Mouse (Mus musculus) frontal cortex, adult 2 months (tissue): ENCODE measurements around the gene Slc22a16. TPM values are rescaled to one million over a fixed set of nuclear protein-coding genes. Genes with fewer than 3 reads are reported as not detected.

Experiments used
- DNase-seq, 2 experiments: peaks; one replicate each; pipeline ENCODE4 v3.0.0; 2022; ENCODE audit warnings: low spot score in 1 of 2; ENCODE audit errors: extremely low spot score in 1 of 2
- polyA plus RNA-seq: library from polyadenylated mRNA; depleted of rRNA; stranded (reverse); fragments of >200 nt; gene quantifications from 2 replicates; pipeline ENCODE4 v1.2.3, GENCODE M21; 2012

The Slc22a16 gene
- polyA plus RNA-seq, 1 experiment: not detected

DNA sequence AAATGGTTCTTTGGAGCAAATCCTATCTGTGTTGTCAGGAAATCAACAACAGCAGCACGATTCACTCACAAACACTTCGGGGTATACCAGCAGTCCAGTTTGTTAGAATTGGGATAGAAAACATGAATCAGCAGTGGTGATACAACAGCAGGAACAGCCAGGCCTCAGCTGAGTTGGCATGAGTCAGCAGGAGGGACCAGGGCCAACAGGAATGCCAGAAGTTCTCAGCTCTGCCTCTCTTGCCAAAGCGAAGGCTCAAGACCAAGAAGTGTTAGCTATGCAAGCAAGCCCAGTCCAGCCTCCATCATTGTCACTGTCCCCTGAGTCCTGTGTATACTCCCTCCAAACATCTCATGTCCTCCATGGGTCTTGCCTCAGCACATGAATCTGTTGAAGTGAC lies 27.0 kb downstream of the Slc22a16 start:
- DNase-seq: peak in 1 of 2 experiments; percentile 46

DNA sequence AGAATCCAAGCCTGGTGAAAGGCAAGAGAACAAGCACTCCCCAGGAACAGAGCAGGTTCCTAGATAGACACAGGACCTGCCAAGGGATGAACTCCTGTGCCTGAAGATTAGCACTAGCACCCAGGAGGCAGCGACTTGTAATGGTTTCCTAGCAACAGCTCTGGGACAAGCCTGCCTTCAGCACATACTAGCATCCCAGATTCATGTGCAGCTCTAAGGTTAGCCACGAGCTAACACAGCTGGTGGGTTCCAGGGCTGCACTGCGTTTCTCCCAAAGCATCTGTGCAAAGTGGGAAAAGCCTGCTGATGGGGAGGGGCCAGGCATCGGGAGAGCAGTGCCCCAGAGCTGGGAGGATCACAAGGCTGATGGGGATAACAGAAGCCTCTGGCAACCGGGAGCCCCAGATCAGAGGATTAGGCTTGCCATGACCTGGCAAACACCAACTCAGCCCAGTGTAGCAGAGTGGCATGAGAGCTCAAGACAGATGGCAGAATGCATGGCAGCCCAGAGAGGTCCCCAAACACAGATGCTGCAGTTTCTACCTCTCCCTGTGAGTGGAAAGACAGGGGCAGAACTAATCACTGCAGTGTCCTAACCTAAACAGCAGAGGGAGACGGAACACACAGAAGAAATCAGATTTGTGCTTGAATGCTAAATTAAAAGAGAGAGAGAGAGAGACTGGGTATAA lies 34.7 kb downstream of the Slc22a16 start:
- peak in 1 of 2 experiments; percentile 56 for DNase-seq

DNA sequence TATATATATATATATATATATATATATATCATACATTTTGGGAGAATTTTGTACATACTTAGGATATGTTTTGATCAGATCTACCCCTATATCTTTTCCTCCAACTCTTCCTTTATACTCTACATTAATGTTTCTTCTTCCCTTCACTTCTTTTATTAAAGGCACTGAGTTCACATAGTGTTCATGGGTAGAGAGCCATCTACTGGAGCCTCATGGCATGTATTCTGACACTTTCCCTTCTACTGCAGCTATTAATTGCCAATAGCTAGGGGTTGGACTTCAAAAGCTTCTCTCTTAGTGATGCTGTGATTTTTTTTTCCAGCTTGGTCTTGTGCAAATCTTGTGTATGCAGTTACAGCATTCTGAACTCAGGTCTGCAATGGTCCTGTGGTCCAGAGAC lies 47.8 kb downstream of the Slc22a16 start:
- no peak for DNase-seq

- DNase-seq: peak in 1 of 2 experiments; percentile 18
Measured at GRCm38 (mm10) chr10:40619760-40620159, 49.6 kb downstream of the Slc22a16 start.

GRCm38 (mm10) chr10:40629140-40629539 lies 59.0 kb downstream of the Slc22a16 start:
- peak in 1 of 2 experiments; percentile 63 for DNase-seq

DNA sequence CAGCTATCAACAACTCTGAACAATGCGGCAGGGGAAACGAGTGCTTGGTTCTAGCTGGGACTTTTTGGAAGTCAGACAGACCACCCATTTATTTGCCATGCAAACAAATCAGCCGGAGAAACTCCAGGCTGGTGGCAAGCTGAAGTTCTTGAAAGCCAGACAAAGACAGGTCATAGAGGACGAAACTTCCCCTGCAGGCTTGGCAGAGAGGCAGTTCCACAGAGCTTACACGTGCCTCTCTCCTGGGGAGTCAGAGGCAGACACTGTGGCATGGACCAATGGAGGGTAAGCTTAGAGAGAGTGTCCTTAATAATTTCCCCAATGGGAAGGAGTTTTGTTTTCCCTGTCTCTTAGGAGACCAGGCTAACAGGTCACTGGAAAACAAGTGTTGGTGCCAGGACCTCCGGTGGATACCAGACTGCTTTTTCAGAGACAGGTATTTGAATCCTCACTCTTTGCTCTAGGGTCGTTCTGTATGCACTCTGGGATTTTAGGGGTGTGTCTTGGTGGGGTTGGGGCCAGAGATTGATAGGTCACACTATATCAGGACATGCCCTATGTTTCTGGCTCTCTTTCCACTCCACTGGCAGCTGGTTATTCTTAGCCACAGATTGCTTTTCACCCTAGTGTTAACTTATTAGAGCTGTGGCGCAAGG lies 59.6 kb downstream of the Slc22a16 start, which contains the start of gene Ddo:
Ddo (plus strand) TSS at position 356 of the 656 bp plus-strand sequence.
- peak in 1 of 2 experiments; percentile 53 for DNase-seq

DNA sequence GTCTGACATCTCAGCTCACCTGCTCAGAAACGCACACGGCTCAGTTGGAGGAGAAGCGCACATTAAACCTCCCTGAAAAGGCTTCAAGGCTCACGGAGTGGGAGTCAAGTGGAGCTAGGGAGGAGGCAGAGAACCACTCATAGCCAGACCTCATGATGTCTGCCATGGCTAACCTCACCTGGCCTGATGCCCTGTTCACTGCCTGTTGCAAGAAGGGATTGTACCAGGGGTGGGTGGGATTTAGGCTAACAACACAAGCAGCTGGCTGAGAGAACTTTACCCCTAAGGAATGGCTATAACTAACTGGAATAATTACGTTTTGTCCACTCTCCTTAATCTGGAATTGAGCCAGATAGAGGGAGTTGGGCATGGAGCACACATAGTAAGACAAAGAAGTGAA lies 60.3 kb downstream of the Slc22a16 start:
- no peak for DNase-seq

DNA sequence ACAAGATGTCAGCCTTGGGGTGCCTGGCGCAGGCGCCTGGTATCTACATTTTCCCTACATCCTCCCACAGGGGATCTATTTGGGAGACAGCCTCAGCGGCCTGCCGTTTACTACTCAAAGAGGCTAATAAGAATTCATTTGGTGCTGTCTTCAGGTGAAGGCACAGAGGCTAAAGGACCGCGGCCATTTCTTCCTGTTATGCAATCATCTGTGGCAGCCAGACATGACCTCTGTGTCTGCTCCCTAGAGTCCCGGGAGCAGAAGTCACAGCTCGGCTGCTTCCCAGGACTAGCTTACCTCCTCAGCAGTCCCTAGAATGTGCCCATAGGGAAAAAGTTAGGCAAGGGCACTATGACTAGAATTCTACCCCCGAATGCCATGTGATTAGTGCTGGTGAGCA lies 60.8 kb downstream of the Slc22a16 start:
- DNase-seq: no peak

DNA sequence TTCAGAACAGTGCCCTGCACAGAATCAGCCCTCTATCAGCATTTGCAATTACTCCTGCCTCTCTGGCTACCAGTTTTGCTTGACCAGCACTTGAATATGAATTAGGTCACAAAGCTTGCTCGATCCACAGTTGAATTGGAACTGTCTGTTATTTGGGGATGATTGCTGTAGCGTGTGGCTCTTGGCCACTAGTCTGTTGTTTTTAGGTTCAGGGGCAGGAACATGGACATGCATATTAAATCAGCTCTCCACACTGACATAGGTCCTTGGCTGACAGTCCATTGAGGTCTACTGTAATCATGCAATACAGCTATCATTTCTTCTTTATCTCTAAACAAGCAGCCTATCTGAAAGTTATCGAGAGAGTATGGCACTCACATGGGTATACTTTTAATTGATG lies 62.0 kb downstream of the Slc22a16 start:
- DNase-seq: no peak

DNA sequence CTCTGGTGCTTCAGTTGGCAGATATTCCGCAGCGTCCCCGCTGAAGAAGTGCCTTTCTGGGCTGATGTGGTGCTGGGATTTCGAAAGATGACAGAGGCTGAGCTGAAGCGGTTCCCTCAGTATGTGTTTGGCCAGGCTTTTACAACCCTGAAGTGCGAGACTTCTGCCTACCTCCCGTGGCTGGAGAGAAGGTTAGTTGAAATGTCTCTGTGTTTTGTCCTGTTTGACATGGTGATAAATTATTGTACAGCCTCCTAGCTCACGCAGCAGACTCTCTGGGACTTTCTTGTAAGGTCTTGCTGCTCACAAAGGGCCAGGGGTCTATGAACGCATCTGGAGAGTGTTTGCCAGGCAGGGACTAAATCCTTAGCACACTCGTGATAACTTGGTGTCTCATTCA lies 67.2 kb downstream of the Slc22a16 start:
- DNase-seq: no peak

- DNase-seq: peak; percentile 85
Measured at GRCm38 (mm10) chr10:40638276-40638675, 68.1 kb downstream of the Slc22a16 start.

DNA sequence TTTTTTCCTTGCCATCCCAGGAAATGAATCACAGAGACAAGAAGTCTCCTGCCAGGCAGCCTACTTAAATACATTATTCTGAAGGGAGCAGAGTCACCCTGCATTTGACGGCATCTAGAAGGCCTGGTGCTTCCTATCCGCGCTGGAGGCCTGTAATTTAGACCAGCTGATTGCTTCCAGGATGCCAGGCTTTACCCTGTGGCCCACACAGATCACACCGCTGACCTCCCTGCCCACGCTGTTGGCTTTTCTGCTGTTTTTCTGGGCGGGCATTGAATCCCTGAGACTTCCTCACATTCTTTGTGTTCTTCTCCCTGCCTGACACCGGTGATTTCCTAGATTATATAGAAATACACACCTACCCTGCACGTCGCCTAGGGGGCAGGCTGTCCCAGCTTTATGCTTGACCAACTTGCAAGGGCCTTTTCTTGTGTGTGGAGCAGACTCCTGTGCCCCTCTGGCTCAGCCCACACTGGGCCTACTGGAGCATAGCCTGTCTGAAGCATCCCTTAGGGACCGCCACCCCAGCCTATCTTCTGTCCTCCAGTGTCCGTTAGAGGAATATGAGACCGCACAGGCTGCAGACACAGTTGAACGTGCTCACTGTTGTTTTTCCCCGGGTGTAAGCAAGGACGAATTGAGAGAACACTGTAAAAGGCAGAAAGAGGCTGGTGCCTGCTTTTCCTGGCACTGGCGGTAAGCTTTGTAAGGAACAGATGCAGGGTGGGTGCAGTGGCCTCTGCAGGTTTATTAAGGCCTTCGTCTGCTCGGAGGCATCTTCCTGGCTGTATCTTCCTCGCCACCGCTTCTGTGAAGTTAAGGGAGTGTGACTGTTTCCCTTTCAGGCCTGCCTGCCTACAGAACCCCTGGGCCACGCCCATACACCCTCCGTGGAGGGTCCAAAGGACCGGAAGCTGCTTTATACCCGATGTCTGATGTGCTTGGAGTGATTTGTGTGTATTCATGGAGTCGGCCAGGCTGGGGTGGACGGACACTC lies 69.0 kb downstream of the Slc22a16 start:
- DNase-seq: peak in 1 of 2 experiments; percentile 65

GRCm38 (mm10) chr10:40640406-40640805 lies 70.3 kb downstream of the Slc22a16 start:
- DNase-seq: no peak

GRCm38 (mm10) chr10:40641901-40642300 lies 71.8 kb downstream of the Slc22a16 start:
- no peak for DNase-seq

- DNase-seq: no peak
Measured at GRCm38 (mm10) chr10:40643126-40643525, 73.0 kb downstream of the Slc22a16 start.

DNA sequence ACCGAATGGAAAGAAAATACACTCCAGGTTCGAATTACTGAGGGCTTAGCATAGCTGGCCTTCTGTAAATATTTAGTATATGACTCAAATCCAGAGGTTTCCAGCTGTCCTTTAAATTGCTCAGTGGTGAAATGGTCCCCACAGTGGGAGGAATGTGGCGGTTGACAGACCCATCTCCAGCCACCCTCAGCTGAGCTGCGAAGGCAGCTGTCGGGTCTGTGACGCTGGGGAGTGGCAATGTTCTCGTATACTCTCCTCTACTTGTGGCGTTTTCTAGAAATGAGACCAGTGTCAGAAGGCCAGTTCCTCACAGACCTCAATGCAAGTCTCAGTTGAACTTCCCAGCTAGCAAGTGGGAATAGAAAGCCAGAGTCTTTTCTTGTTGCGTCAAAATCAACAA lies 74.3 kb downstream of the Slc22a16 start:
- no peak for DNase-seq

DNA sequence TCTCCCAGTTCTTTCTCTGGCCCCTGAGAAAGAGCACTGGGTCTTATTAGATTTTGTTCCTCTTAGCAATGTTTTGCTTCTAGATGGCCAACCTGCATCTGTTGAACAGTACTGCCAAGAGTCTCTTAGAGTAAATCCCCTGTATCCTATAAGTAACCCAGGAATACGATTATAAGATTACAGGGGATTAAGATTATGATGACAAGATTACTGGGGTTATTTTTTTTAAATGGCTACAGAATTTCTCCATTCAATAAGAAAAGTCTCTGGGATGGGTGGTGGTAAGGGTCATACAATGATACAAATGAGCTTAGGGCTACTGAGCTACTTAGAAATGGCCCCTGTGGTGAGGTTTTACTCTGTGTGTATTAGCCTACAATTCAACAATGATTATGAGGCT lies 75.2 kb downstream of the Slc22a16 start:
- no peak for DNase-seq

- no peak for DNase-seq
Measured at GRCm38 (mm10) chr10:40648776-40649175, 78.6 kb downstream of the Slc22a16 start.

GRCm38 (mm10) chr10:40649634-40650033 lies 79.5 kb downstream of the Slc22a16 start:
- DNase-seq: peak in 1 of 2 experiments; percentile 74

GRCm38 (mm10) chr10:40651676-40652075 lies 81.5 kb downstream of the Slc22a16 start:
- no peak for DNase-seq
